Mouse (Mus musculus) liver (tissue): ENCODE results near the gene Asb1.

ENCODE experiments used
- DNase-seq: peaks from one replicate; pipeline ENCODE4 v3.0.0-alpha.2; 2020; ENCODE audit warnings: mixed read lengths

Asb1 gene

DNA sequence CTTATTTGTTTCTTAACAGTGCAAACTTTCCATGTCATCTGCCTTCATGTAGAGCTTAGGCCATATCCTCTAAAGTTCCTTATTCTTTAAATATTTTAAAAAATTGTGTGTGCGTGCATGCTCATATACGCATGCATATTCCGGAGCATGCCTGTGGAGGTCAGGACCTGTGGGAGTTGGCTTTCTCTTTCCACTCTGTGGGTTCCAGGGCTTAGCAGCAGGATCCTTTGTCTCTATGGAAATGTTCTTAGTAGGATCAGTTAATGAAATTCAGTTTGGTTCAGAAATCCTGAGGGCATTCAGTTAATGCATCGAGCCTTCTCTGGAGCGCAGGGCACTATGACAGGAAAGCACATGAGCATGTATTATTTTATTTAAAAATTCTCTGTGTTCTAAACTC, 7.2 kb downstream of the Asb1 start:
- no peak for DNase-seq

- DNase-seq = no peak
These were observed 8.7 kb downstream of the Asb1 start for GRCm38 (mm10) chr1:91549073-91549472.

- no peak for DNase-seq
These were observed 16.8 kb downstream of the Asb1 start for GRCm38 (mm10) chr1:91557099-91557498.

- no peak for DNase-seq
These were observed 20.9 kb downstream of the Asb1 start for GRCm38 (mm10) chr1:91561226-91561625.

DNA sequence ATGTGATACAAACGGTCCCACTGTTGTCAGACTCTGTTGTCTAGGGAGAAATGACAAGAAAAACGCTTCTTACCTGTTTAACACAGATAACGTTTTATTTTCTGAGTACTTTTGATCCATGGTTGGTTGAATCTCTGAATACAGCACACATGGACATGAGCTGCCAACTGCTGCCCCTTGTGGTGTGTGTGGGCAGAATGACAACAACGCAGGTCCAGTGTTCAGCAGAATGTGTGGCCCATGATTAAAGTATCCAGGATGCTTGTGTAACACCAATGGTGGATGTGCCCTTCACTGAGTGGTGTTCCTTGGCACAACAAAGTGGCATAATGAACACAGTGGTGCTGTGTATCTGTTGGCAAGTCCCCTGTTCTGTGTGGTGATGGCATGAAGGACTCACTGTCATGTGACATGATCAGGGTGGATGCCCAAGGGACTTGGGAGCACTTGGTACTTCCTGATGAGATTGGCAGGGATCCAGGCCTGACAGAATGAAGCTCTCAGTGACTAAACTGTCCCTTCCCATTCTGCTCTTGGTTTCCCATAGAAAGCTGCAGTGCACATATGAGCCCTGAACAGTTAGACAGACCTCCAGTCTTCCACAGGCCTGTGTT, 22.7 kb downstream of the Asb1 start:
- DNase-seq = no peak

DNA sequence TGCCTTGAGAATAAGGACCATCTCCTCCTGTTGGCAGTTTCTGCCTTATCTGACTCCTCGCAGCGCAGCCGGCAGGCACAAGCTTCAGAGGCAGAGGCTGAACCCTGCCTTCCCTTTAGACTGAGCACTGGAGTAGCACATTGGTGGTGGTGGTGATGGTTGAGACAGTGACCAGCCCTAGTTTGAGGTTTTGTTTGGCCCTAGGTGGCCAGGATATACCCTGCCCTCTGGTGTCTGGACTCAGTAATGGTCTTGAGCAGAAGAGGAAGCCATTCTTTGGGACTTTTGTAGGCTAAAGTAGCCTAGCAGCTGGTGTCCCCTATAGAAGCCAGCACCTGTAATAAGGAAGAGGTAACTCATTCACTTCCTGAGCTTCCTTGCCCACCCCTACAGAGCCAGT, 23.7 kb downstream of the Asb1 start:
- peak; percentile 33 for DNase-seq

DNA sequence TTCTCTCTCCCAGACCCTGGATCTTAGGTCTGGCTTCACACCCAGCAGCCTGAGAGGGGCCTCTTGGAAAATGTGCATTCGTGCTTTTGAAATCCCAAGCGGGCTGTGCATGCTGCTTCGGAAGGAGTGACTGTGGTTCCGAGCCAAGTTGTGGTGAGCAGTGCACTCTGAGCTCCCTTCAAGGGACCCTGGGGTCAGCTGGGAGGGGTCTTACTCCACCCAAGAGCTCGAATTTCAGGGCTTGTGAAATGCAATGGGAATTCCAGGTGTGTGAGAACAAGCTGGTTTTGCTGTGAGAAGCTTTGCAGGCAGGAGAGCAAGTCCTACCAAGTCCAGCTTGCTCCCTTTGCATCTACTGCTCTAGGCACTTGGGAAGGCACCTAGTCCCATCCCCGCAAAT, 24.3 kb downstream of the Asb1 start:
- no peak for DNase-seq

- DNase-seq = no peak
These were observed 26.9 kb downstream of the Asb1 start for GRCm38 (mm10) chr1:91567269-91567668.

- DNase-seq = no peak
These were observed 32.1 kb downstream of the Asb1 start for GRCm38 (mm10) chr1:91572458-91572857.

DNA sequence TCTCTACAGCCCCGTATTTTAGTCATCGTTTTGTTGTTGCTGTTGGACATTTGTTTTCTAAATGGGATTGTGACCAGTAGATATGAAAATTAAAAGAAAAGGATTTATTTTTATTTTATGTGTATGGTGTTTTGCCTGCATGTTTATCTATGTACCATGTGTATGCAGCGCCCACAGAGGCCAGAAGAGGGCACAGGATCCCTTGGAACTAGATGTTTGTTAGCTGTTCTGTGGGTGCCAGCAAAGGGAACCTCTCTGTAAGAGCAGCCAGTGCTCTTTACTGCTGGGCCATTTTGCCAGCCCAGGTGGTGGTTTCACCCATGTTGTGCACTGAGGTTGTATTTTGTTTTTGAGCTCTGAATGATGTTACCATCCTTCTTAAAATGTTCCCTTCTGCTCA, 33.9 kb downstream of the Asb1 start:
- DNase-seq = peak; percentile 32

DNA sequence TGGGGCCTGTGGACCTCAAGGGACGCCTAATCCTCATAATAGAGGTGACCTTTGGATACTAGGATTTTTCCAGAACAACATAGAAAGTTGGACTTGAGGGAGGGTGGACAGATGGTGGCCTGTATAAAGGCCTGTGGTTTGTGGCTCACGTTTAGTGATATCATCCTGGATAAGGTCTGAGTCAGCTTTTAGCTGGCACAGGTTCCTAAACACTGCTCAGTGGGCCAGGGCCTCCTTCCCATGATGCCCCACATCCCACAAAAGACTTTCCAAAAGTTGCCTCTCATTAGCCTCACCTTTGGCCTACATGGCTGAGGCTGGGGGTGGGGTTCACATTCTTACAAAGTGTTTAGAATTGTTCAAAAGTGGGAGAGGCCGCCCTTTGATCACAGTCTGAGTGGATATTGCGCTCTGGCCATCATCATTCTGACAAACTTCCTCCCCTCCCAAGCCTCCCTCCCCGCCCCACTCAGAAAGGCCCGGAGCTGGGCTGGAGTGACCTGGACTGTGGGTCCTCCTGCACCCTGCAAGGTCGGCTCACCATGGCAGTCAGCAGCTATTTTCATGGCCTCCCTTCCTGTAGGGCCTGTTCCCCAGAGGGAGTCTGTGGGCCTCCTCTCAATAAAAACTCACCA, 37.7 kb downstream of the Asb1 start:
- DNase-seq = no peak

DNA sequence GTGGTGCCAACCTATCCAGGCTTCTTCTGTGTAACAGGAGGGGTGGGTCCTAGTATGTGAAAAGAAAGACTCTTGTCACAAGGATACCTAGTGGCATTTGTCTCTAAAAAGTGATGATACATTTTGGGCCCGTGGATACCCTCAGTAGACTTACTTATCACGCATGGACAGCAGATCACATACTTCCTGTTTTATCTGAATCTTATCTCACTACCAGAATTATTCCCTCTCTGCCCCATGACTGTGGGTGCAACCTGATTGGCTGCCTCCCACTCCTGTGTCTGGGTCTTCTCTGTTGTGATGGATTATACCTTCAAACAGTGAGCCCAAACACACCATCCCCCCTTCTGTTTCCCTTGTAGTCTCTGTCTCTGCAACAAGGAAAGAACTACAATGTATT, 40.2 kb downstream of the Asb1 start:
- DNase-seq = no peak

GRCm38 (mm10) chr1:91581206-91581605, 40.9 kb downstream of the Asb1 start:
- no peak for DNase-seq

- DNase-seq = no peak
These were observed 44.9 kb downstream of the Asb1 start for GRCm38 (mm10) chr1:91584969-91585835.

GRCm38 (mm10) chr1:91589738-91590137, 49.4 kb downstream of the Asb1 start:
- no peak for DNase-seq

- DNase-seq = no peak
These were observed 55.2 kb downstream of the Asb1 start for GRCm38 (mm10) chr1:91595521-91596020.

GRCm38 (mm10) chr1:91597611-91598010, 57.3 kb downstream of the Asb1 start:
- no peak for DNase-seq

GRCm38 (mm10) chr1:91600671-91601361, 60.5 kb downstream of the Asb1 start:
- DNase-seq = peak; percentile 38

GRCm38 (mm10) chr1:91601362-91602096, 61.2 kb downstream of the Asb1 start:
- DNase-seq = no peak

- no peak for DNase-seq
These were observed 65.3 kb downstream of the Asb1 start for GRCm38 (mm10) chr1:91605632-91606031.

DNA sequence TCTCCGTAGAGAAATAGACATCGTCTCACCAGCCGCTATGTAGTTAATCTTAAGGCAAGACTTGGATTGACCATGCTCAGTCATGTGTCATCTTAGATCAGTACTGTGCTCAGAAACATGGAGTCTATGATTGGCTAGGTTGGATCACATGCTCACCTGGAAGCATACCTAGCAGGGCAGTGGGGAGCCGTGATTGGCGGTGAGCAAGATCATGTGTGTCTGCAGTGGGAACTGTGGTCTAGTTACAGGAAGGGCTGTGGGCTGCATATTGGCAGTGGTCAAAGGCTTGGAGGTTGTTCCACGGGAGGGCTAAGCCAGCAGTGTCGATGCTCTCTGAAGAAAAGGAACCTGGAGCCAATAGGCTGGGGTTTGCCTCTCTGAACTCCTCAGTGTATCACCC, 66.4 kb downstream of the Asb1 start:
- DNase-seq = no peak

DNA sequence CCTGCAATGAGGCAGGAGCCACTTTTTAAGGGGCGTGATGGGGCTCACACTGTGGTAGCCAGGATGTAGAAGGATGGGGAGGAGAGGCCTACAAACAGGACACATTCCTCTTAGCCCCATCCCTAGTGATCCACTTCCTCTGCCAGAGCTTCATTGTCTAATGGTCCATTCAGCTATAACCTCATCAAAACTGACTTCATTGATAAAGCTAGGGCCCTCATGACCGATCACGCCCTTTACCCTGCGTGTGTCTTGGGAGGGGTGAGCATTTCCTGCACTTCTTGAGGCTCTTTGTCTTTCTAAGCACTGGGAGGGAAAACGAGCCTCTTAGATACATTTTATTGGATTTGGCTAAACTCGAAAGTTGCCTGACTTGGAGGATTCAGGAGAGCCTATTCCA, 66.8 kb downstream of the Asb1 start:
- no peak for DNase-seq
